Mouse (Mus musculus) embryonic facial prominence, embryonic 12.5 days (tissue): Measurements from ENCODE around the gene Sema6d. TPM values are rescaled to one million over a fixed set of nuclear protein-coding genes. Genes with fewer than 3 reads are reported as not detected.

Experiments
- ATAC-seq: fragments of 200-750 bp; cut with Nextera tagmentation; 2 replicates; pipeline ENCODE4 v1.8.0; 2017; ENCODE audit not compliant: insufficient number of reproducible peaks, insufficient read depth, low FRiP score, low TSS enrichment
- H3K27ac ChIP-seq: fragments of 300-500 bp; sonication (generic); 2 replicates; pipeline ENCODE4 v1.5.1; 2016; ENCODE audit warnings: mild to moderate bottlenecking
- H3K27me3 ChIP-seq: fragments of 300-500 bp; sonication (generic); 2 replicates; pipeline ENCODE4 v1.6.1; 2016; ENCODE audit warnings: mild to moderate bottlenecking, moderate library complexity
- H3K36me3 ChIP-seq: fragments of 300-500 bp; sonication (generic); 2 replicates; pipeline ENCODE4 v1.6.1; 2016; ENCODE audit warnings: mild to moderate bottlenecking
- H3K4me1 ChIP-seq: fragments of 300-500 bp; sonication (generic); 2 replicates; pipeline ENCODE4 v1.6.1; 2016
- H3K4me2 ChIP-seq: fragments of 300-500 bp; sonication (generic); replicated peaks from 2 replicates; pipeline ENCODE4 v1.6.1; 2016; ENCODE audit warnings: mild to moderate bottlenecking, moderate library complexity
- H3K4me3 ChIP-seq: fragments of 300-500 bp; sonication (generic); 2 replicates; pipeline ENCODE4 v1.5.1; 2016; ENCODE audit warnings: mild to moderate bottlenecking
- H3K9ac ChIP-seq: fragments of 300-500 bp; sonication (generic); 2 replicates; pipeline ENCODE4 v1.6.1; 2016; ENCODE audit warnings: mild to moderate bottlenecking, moderate library complexity
- H3K9me3 ChIP-seq: fragments of 300-500 bp; sonication (generic); 2 replicates; pipeline ENCODE4 v1.6.1; 2016; ENCODE audit warnings: mild to moderate bottlenecking, moderate library complexity
- WGBS: fragments of 180-500 bp; shearing (Covaris S2); methylation state at CpG from one replicate; pipeline ENCODE4 v1.1.7; 2016; 5-methylcytosine and 5-hydroxymethylcytosine counted together
- polyA plus RNA-seq: library from polyadenylated mRNA; unstranded; fragments of >200 nt; fragmentation: Nextera tagmentation; extraction: Ambion mirVana; gene quantifications from 2 replicates; pipeline ENCODE4 v1.2.1, GENCODE M21; 2016

The Sema6d gene
- polyA plus RNA-seq, 1 experiment from 2014 or later, result 12.8 TPM

- H3K27ac ChIP-seq, result no peak overlapping the region
- ATAC-seq, result no peak
- no peaks in the 10 kb centered on the region for H3K4me1 ChIP-seq
- H3K36me3 ChIP-seq, result no peaks in the 10 kb centered on the region
- H3K9me3 ChIP-seq, result no peaks in the 10 kb centered on the region
- H3K4me2 ChIP-seq, result no peak overlapping the region
- WGBS, result 82% methylated on average over 4 of the region's 4 CpGs
- H3K9ac ChIP-seq, result no peak overlapping the region
- no peaks in the 10 kb centered on the region for H3K27me3 ChIP-seq
- no peak overlapping the region for H3K4me3 ChIP-seq
Measured at GRCm38 (mm10) chr2:124531062-124531461, 441.3 kb downstream of the Sema6d start.

- peaks cover 4% of the 10 kb centered on the region; the same call in 1 of the 2 replicates for H3K4me1 ChIP-seq
- no peak for ATAC-seq
- H3K27ac ChIP-seq, result no peak overlapping the region
- 94% methylated on average over 3 of the region's 3 CpGs for WGBS
- no peaks in the 10 kb centered on the region for H3K36me3 ChIP-seq
- no peak overlapping the region for H3K4me2 ChIP-seq
- H3K27me3 ChIP-seq, result no peaks in the 10 kb centered on the region
- no peak overlapping the region for H3K9ac ChIP-seq
- H3K9me3 ChIP-seq, result no peaks in the 10 kb centered on the region
- no peak overlapping the region for H3K4me3 ChIP-seq
Measured at GRCm38 (mm10) chr2:124532906-124533305, 443.1 kb downstream of the Sema6d start.

GRCm38 (mm10) chr2:124533602-124534001, 443.8 kb downstream of the Sema6d start:
- H3K4me3 ChIP-seq, result no peak overlapping the region
- H3K4me2 ChIP-seq, result no peak overlapping the region
- H3K36me3 ChIP-seq, result no peaks in the 10 kb centered on the region
- no peak overlapping the region for H3K27ac ChIP-seq
- no peaks in the 10 kb centered on the region for H3K27me3 ChIP-seq
- H3K4me1 ChIP-seq, result peaks cover 4% of the 10 kb centered on the region; the same call in 1 of the 2 replicates
- ATAC-seq, result no peak
- 89% methylated on average over 6 of the region's 6 CpGs for WGBS
- no peaks in the 10 kb centered on the region for H3K9me3 ChIP-seq
- no peak overlapping the region for H3K9ac ChIP-seq

- Histone ChIP-seq H3K27me3 (no peaks in the 10 kb centered on the region), H3K4me2 (no peak overlapping the region), H3K9ac (no peak overlapping the region), H3K27ac (no peak overlapping the region), H3K36me3 (no peaks in the 10 kb centered on the region), H3K4me3 (no peak overlapping the region), H3K4me1 (no peaks in the 10 kb centered on the region), H3K9me3 (no peaks in the 10 kb centered on the region)
- no peak for ATAC-seq
- WGBS, result 70% methylated on average over 3 of the region's 3 CpGs
Measured at GRCm38 (mm10) chr2:124550315-124550714, 460.5 kb downstream of the Sema6d start.

- Histone ChIP-seq H3K4me3 (no peak overlapping the region), H3K36me3 (no peaks in the 10 kb centered on the region), H3K9me3 (no peaks in the 10 kb centered on the region), H3K9ac (no peak overlapping the region), H3K4me2 (no peak overlapping the region), H3K4me1 (no peaks in the 10 kb centered on the region), H3K27me3 (no peaks in the 10 kb centered on the region), H3K27ac (no peak overlapping the region)
- 50% methylated on average over 1 of the region's 1 CpGs for WGBS
- no peak for ATAC-seq
Measured at GRCm38 (mm10) chr2:124554751-124555415, 465.1 kb downstream of the Sema6d start.

- no peaks in the 10 kb centered on the region for H3K4me1 ChIP-seq
- no peak overlapping the region for H3K4me3 ChIP-seq
- H3K27me3 ChIP-seq, result no peaks in the 10 kb centered on the region
- H3K4me2 ChIP-seq, result no peak overlapping the region
- WGBS, result 78% methylated on average over 5 of the region's 5 CpGs
- no peaks in the 10 kb centered on the region for H3K36me3 ChIP-seq
- no peaks in the 10 kb centered on the region for H3K9me3 ChIP-seq
- no peak overlapping the region for H3K27ac ChIP-seq
- ATAC-seq, result no peak
- H3K9ac ChIP-seq, result no peak overlapping the region
Measured at GRCm38 (mm10) chr2:124556861-124557499, 467.2 kb downstream of the Sema6d start.

- Histone ChIP-seq H3K4me2 (no peak overlapping the region), H3K9ac (no peak overlapping the region), H3K4me3 (no peak overlapping the region), H3K4me1 (no peaks in the 10 kb centered on the region), H3K27ac (no peak overlapping the region), H3K27me3 (no peaks in the 10 kb centered on the region), H3K9me3 (no peaks in the 10 kb centered on the region), H3K36me3 (no peaks in the 10 kb centered on the region)
- WGBS, result 87% methylated on average over 7 of the region's 7 CpGs
- no peak for ATAC-seq
Measured at GRCm38 (mm10) chr2:124558021-124558420, 468.3 kb downstream of the Sema6d start.

GRCm38 (mm10) chr2:124561668-124562067, 471.9 kb downstream of the Sema6d start:
- no peak overlapping the region for H3K4me3 ChIP-seq
- H3K27ac ChIP-seq, result no peak overlapping the region
- H3K9ac ChIP-seq, result no peak overlapping the region
- no peak overlapping the region for H3K4me2 ChIP-seq
- H3K9me3 ChIP-seq, result no peaks in the 10 kb centered on the region
- H3K4me1 ChIP-seq, result no peaks in the 10 kb centered on the region
- ATAC-seq, result no peak
- 74% methylated on average over 5 of the region's 5 CpGs for WGBS
- no peaks in the 10 kb centered on the region for H3K36me3 ChIP-seq
- no peaks in the 10 kb centered on the region for H3K27me3 ChIP-seq

GRCm38 (mm10) chr2:124562091-124562490, 472.3 kb downstream of the Sema6d start:
- Histone ChIP-seq H3K27ac (no peak overlapping the region), H3K4me2 (no peak overlapping the region), H3K9me3 (no peaks in the 10 kb centered on the region), H3K4me3 (no peak overlapping the region), H3K4me1 (no peaks in the 10 kb centered on the region), H3K9ac (no peak overlapping the region), H3K27me3 (no peaks in the 10 kb centered on the region), H3K36me3 (no peaks in the 10 kb centered on the region)
- no peak for ATAC-seq
- 69% methylated on average over 2 of the region's 2 CpGs for WGBS

- no peaks in the 10 kb centered on the region for H3K9me3 ChIP-seq
- no peak for ATAC-seq
- H3K27ac ChIP-seq, result no peak overlapping the region
- H3K36me3 ChIP-seq, result no peaks in the 10 kb centered on the region
- no peak overlapping the region for H3K4me2 ChIP-seq
- 76% methylated on average over 5 of the region's 5 CpGs for WGBS
- no peaks in the 10 kb centered on the region for H3K27me3 ChIP-seq
- no peak overlapping the region for H3K4me3 ChIP-seq
- no peak overlapping the region for H3K9ac ChIP-seq
- H3K4me1 ChIP-seq, result no peaks in the 10 kb centered on the region
Measured at GRCm38 (mm10) chr2:124563759-124564158, 474.0 kb downstream of the Sema6d start.

GRCm38 (mm10) chr2:124573734-124574133, 484.0 kb downstream of the Sema6d start:
- Histone ChIP-seq H3K4me3 (no peak overlapping the region), H3K9me3 (no peaks in the 10 kb centered on the region), H3K27me3 (no peaks in the 10 kb centered on the region), H3K36me3 (no peaks in the 10 kb centered on the region), H3K4me1 (no peaks in the 10 kb centered on the region), H3K4me2 (no peak overlapping the region), H3K27ac (no peak overlapping the region), H3K9ac (no peak overlapping the region)
- no peak for ATAC-seq
- WGBS, result 79% methylated on average over 4 of the region's 4 CpGs

GRCm38 (mm10) chr2:124576053-124576452, 486.3 kb downstream of the Sema6d start:
- WGBS, result 86% methylated on average over 2 of the region's 2 CpGs

More at GRCm38 (mm10) chr2:124576053-124576452, 486.3 kb downstream of the Sema6d start:
- Histone ChIP-seq H3K36me3 (no peaks in the 10 kb centered on the region), H3K4me3 (no peak overlapping the region), H3K9ac (no peak overlapping the region), H3K27ac (no peak overlapping the region), H3K27me3 (no peaks in the 10 kb centered on the region), H3K9me3 (no peaks in the 10 kb centered on the region), H3K4me2 (no peak overlapping the region), H3K4me1 (no peaks in the 10 kb centered on the region)
- no peak for ATAC-seq
